Mouse (Mus musculus) limb, embryonic 12.5 days (tissue): Measurements from ENCODE around the gene Trpt1. TPM values are rescaled to one million over a fixed set of nuclear protein-coding genes. Genes with fewer than 3 reads are reported as not detected.
"Not testable (repeated sequence)": the region's sequence is repeated elsewhere in the genome, so short reads cannot be mapped to it uniquely, and the experiment has no call there.

Experiments
- ATAC-seq: fragments of 200-750 bp; cut with Nextera tagmentation; 2 replicates; pipeline ENCODE4 v1.8.0; 2017; ENCODE audit warnings: low read depth, moderate TSS enrichment; ENCODE audit not compliant: insufficient number of reproducible peaks, insufficient read depth, low FRiP score, low TSS enrichment
- H3K27ac ChIP-seq: fragments of 300-500 bp; sonication (generic); 2 replicates; pipeline ENCODE4 v1.5.1; 2016; ENCODE audit warnings: mild to moderate bottlenecking, moderate library complexity
- H3K27me3 ChIP-seq: fragments of 300-500 bp; sonication (generic); 2 replicates; pipeline ENCODE4 v1.6.1; 2016; ENCODE audit warnings: mild to moderate bottlenecking, moderate library complexity
- H3K36me3 ChIP-seq: fragments of 300-500 bp; sonication (generic); 2 replicates; pipeline ENCODE4 v1.6.1; 2016; ENCODE audit warnings: mild to moderate bottlenecking, moderate library complexity
- H3K4me1 ChIP-seq: fragments of 300-500 bp; sonication (generic); replicated peaks from 2 replicates; pipeline ENCODE4 v1.6.1; 2016
- H3K4me2 ChIP-seq: fragments of 300-500 bp; sonication (generic); 2 replicates; pipeline ENCODE4 v1.6.1; 2016; ENCODE audit warnings: mild to moderate bottlenecking, moderate library complexity
- H3K4me3 ChIP-seq: fragments of 300-500 bp; sonication (generic); replicated peaks from 2 replicates; pipeline ENCODE4 v1.5.1; 2016; ENCODE audit warnings: mild to moderate bottlenecking
- H3K9ac ChIP-seq: fragments of 300-500 bp; sonication (generic); replicated peaks from 2 replicates; pipeline ENCODE4 v1.6.1; 2016; ENCODE audit warnings: mild to moderate bottlenecking, moderate library complexity
- H3K9me3 ChIP-seq: fragments of 300-500 bp; sonication (generic); 2 replicates; pipeline ENCODE4 v1.6.1; 2016; ENCODE audit warnings: mild to moderate bottlenecking, moderate library complexity
- WGBS: fragments of 180-500 bp; shearing (Covaris S2); methylation state at CpG from one replicate; pipeline ENCODE4 v1.1.7; 2016; 5-methylcytosine and 5-hydroxymethylcytosine counted together
- polyA plus RNA-seq: library from polyadenylated mRNA; unstranded; fragments of >200 nt; fragmentation: Nextera tagmentation; extraction: Ambion mirVana; gene quantifications from 2 replicates; pipeline ENCODE4 v1.2.1, GENCODE M21; 2016

Trpt1 gene
- polyA plus RNA-seq, 1 experiment from 2014 or later: 11.0 TPM

DNA sequence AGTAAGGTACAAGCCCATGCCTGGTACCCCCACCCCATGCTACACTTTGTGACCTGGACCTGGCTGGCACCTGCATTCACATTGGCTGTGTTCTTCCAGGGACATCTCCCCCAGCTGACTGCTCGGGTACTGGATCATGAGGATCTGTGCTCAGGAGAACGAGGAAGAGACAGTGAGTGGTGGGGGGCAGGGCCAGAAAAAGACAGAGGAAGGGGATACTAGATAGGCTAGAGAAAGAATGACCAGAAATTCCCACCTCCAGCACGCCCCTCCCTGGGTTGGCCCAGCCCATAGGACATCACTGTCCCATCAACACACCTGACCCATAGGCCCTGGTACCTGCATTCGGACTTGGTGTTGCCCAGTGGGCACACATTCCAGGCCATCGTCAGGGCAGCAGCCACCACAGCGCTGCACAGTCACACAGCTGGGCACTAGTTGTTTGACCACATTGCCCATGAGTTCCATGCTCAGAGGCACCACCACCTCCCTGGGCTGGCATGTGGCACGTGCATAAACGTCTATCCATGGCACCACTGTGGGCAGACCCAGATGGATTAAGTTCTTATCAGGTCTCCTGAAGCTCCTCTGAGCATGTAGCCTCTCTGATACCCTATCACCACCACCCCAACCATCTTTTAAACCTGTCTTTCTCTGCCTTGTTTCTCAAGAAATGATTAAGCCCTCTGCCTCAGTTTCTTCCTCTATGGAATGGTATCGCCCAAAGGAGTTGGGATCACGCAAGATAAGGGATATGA, 9.8 kb upstream of the Trpt1 start:
- peaks cover 23% of the 10 kb centered on the region for H3K4me1 ChIP-seq
- H3K4me3 ChIP-seq: peak overlapping the region; percentile 95
- peaks cover 42% of the 10 kb centered on the region for H3K36me3 ChIP-seq
- no peaks in the 10 kb centered on the region for H3K27me3 ChIP-seq
- H3K4me2 ChIP-seq: peak overlapping the region; percentile 91
- H3K9ac ChIP-seq: peak overlapping the region; percentile 96
- no peaks in the 10 kb centered on the region for H3K9me3 ChIP-seq
- H3K27ac ChIP-seq: peak overlapping the region; percentile 89; the same call in 1 of the 2 replicates
- 79% methylated on average over 10 of the region's 10 CpGs for WGBS
- ATAC-seq: no peak

GRCm38 (mm10) chr19:6987061-6987903, 8.6 kb upstream of the Trpt1 start, which contains the start of gene Vegfb:
Gene Vegfb, minus strand, starts transcription at chr19:6987651.
- H3K9ac ChIP-seq: peak within 1 kb of the TSS; percentile 96
- H3K4me3 ChIP-seq: peak within 1 kb of the TSS; percentile 95
- H3K27me3 ChIP-seq: no peaks in the 10 kb centered on the region
- H3K4me1 ChIP-seq: peaks cover 27% of the 10 kb centered on the region
- peaks cover 35% of the 10 kb centered on the region for H3K36me3 ChIP-seq
- H3K9me3 ChIP-seq: no peaks in the 10 kb centered on the region
- peak; percentile 27; the same call in 1 of the 2 replicates for ATAC-seq
- under 1% methylated on average over 64 of the region's 85 CpGs for WGBS
- H3K27ac ChIP-seq: peak within 1 kb of the TSS; percentile 89
- peak within 1 kb of the TSS; percentile 91 for H3K4me2 ChIP-seq

DNA sequence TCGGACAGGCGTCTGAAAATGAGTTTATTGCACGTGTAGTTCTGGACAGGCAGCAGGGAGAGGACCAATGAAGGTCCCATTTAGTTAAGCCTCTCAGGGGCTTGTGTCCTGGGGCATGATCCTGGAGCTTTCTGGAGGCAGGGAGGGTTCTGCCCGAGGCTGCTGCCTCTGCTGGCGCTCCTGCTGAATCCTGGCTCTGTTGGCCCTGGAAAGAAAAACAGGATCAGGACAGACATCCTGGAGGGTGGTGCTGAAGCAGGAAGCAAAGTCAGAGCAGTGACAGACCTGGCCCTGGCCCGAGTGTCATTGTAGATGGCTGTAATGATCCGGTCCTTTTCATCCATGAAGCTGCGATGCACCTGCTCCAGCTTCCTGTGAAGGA, 8.0 kb upstream of the Trpt1 start:
- peaks cover 29% of the 10 kb centered on the region for H3K4me1 ChIP-seq
- ATAC-seq: no peak
- H3K9me3 ChIP-seq: no peaks in the 10 kb centered on the region
- H3K9ac ChIP-seq: peak overlapping the region; percentile 96
- WGBS: 7% methylated on average over 8 of the region's 8 CpGs
- no peaks in the 10 kb centered on the region for H3K27me3 ChIP-seq
- H3K27ac ChIP-seq: peak overlapping the region; percentile 89
- peak overlapping the region; percentile 95 for H3K4me3 ChIP-seq
- peak overlapping the region; percentile 91 for H3K4me2 ChIP-seq
- H3K36me3 ChIP-seq: peaks cover 30% of the 10 kb centered on the region

DNA sequence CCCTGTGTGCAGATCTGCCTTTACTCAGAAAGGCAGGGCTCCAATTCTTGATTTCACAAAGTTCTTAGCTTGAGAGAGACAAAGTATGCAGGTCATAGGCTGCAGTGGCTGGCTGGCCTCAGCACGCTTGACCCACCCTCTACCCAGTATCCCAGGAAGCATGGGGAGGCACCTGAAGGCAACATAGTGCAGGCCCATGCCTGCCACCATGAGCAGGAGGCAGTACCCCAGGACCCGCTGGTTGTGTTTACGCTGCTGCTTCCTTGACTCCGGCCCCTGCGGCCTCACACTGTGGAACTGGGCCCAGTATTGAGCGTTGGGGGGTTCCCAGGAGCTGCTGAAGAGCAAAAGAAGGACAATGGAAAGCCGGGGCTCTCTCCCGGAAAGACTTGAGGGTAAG, 6.7 kb upstream of the Trpt1 start:
- Histone ChIP-seq H3K4me1 (peaks cover 38% of the 10 kb centered on the region), H3K36me3 (peaks cover 19% of the 10 kb centered on the region), H3K9me3 (no peaks in the 10 kb centered on the region), H3K27me3 (no peaks in the 10 kb centered on the region), H3K9ac (no peak overlapping the region), H3K4me2 (no peak overlapping the region), H3K27ac (no peak overlapping the region), H3K4me3 (no peak overlapping the region)
- no peak for ATAC-seq
- 93% methylated on average over 8 of the region's 8 CpGs for WGBS

GRCm38 (mm10) chr19:6990712-6991111, 5.2 kb upstream of the Trpt1 start:
- H3K9ac ChIP-seq: no peak overlapping the region
- H3K4me1 ChIP-seq: peaks cover 52% of the 10 kb centered on the region
- no peak overlapping the region for H3K4me2 ChIP-seq
- no peaks in the 10 kb centered on the region for H3K27me3 ChIP-seq
- no peak overlapping the region for H3K4me3 ChIP-seq
- no peaks in the 10 kb centered on the region for H3K9me3 ChIP-seq
- WGBS: 90% methylated on average over 6 of the region's 6 CpGs
- no peak overlapping the region for H3K27ac ChIP-seq
- H3K36me3 ChIP-seq: peaks cover 8% of the 10 kb centered on the region; the same call in 1 of the 2 replicates
- ATAC-seq: no peak

DNA sequence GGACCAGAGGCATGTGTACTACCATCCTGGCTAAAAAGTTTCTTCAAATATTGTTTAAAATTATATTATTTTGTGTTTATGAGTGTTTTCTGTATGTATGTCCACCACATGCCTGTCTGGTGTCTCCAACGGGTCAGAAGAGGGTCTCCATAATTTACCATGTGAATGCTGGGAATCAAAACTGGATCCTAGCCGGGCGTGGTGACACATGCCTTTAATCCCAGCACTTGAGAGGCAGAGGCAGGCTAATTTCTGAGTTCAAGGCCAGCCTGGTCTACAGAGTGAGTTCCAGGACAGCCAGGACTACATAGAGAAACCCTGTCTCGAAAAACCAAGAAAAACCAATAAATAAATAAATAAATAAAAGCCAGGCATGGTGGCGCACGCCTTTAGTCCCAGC, 4.8 kb upstream of the Trpt1 start:
- peaks cover 49% of the 10 kb centered on the region for H3K4me1 ChIP-seq
- not testable (repeated sequence) for H3K36me3 ChIP-seq, ATAC-seq, H3K9me3 ChIP-seq, H3K4me3 ChIP-seq, H3K27me3 ChIP-seq, H3K27ac ChIP-seq, H3K4me2 ChIP-seq, H3K9ac ChIP-seq
- 92% methylated on average over 6 of the region's 6 CpGs for WGBS

DNA sequence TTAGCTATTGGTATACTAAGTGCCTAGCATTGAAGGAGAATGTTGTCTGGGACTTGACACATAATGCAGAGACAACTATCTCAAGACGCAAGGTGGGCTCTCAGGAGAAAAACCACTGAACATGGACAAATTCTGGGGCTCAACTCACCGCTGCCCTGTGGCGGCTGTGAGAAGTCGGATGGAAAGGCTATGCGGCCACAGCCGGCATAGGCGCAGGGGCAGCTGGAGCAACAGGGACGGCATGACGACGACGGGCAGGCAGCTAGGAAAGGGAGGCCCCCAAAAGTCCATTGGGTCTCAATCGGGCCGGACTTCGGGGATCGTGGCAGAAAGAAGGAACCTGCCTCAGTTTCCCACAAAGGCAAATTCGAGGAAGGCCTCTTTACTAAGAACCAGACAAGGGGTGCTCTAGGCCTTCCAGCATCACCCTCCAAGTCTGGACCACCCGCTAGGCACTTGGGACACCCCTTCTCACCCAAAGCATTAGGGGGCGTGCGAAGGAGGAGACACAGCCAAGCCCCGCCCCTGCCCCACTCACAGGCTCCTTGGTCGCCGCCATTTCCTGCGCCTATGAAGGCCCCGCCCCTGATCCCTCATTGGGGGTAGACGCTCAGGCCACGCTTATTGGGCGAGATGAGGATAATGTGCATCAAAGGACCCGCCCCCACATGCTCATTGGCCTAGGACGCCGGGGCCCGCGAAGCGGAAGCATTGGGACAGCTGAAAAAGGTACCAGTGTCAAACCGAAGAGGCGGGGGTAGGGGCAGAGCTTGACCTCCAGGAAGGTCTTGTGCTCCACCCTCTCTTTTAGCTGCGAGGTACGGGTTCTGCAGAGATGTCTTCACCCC, 3.7 kb upstream of the Trpt1 start, which contains the start of gene Dnajc4:
Gene Dnajc4, minus strand, starts transcription at position 562 of the 848 bp plus-strand sequence.
- H3K4me3 ChIP-seq: peak within 1 kb of the TSS; percentile 53
- H3K27me3 ChIP-seq: no peaks in the 10 kb centered on the region
- peaks cover 52% of the 10 kb centered on the region for H3K4me1 ChIP-seq
- peaks cover 5% of the 10 kb centered on the region; the same call in 1 of the 2 replicates for H3K36me3 ChIP-seq
- H3K4me2 ChIP-seq: peak within 1 kb of the TSS; percentile 92
- H3K9me3 ChIP-seq: no peaks in the 10 kb centered on the region
- H3K9ac ChIP-seq: peak within 1 kb of the TSS; percentile 68
- H3K27ac ChIP-seq: peak within 1 kb of the TSS; percentile 75
- WGBS: 2% methylated on average over 37 of the region's 37 CpGs
- peak; percentile 91 for ATAC-seq

DNA sequence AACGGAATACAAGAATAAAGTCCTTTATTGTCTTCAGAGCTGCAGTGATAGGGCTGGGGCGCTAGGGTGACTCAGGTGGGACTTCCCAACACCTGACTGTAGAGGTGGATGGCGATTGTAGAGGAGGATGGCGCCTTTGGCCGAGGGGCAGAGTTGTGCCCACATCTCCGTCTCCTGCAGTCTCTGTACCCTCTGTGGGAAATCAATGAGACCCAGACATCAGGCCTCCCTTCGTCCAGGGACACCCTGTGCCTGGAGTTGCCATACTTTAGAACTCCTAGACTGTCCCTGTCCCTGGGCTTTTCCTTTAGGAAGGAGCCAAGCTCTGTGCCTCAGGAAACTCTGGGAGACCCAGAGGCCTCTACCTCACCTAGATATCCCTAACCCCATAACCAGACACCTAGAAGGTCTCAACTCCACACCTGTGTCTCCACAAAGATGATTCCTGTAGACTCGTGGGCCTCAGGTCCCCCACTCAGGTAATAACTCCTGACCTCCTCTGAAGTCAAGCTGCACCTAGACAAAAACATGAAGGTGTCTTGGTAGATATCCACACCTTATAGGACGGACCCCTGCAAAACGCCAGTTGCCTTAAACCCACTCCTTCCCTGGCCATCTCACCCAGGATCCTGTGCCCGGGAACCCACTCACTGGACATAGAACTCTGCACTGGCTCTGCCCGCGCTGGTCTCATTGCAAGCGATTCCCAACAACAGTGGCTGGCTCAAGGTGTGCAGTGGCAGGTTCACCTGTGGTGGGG, 2.7 kb upstream of the Trpt1 start:
- peak overlapping the region; percentile 60 for H3K9ac ChIP-seq
- no peaks in the 10 kb centered on the region for H3K9me3 ChIP-seq
- H3K4me2 ChIP-seq: peak overlapping the region; percentile 92
- 62% methylated on average over 14 of the region's 14 CpGs for WGBS
- H3K36me3 ChIP-seq: peaks cover 9% of the 10 kb centered on the region
- no peaks in the 10 kb centered on the region for H3K27me3 ChIP-seq
- peak overlapping the region; percentile 75 for H3K27ac ChIP-seq
- ATAC-seq: no peak; the same call in 1 of the 2 replicates
- H3K4me3 ChIP-seq: peak overlapping the region; percentile 53
- peaks cover 49% of the 10 kb centered on the region for H3K4me1 ChIP-seq

DNA sequence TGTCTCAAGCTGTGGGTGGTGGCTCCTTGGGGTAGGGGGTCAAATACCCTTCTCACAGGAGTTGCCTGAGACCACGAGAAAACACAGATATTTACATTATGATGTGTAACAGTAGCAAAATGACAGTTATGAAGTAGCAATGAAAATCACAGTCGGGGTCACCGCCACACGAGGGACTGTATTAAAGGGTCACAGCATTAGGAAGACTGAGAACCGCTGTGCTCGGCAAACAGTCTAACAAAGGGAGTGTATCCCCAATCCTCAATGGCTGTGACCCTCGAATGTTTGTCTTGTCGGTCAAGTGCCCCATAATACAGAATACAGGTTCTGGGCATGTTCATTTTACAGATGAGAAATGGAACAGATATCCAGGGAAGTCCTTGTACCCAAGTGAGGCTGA, 1.9 kb upstream of the Trpt1 start:
- ATAC-seq: no peak
- no peak overlapping the region; the same call in 1 of the 2 replicates for H3K4me2 ChIP-seq
- 90% methylated on average over 8 of the region's 8 CpGs for WGBS
- no peak overlapping the region for H3K27ac ChIP-seq
- H3K4me3 ChIP-seq: no peak overlapping the region
- peaks cover 17% of the 10 kb centered on the region for H3K36me3 ChIP-seq
- no peaks in the 10 kb centered on the region for H3K27me3 ChIP-seq
- peaks cover 47% of the 10 kb centered on the region for H3K4me1 ChIP-seq
- H3K9me3 ChIP-seq: no peaks in the 10 kb centered on the region
- H3K9ac ChIP-seq: no peak overlapping the region

GRCm38 (mm10) chr19:6994489-6994888, 1.4 kb upstream of the Trpt1 start:
- WGBS: 85% methylated on average over 8 of the region's 8 CpGs
- H3K4me1 ChIP-seq: peaks cover 47% of the 10 kb centered on the region
- peaks cover 18% of the 10 kb centered on the region for H3K36me3 ChIP-seq
- H3K27ac ChIP-seq: no peak overlapping the region
- H3K9me3 ChIP-seq: no peaks in the 10 kb centered on the region
- H3K4me3 ChIP-seq: no peak overlapping the region; the same call in 1 of the 2 replicates
- H3K9ac ChIP-seq: no peak overlapping the region
- ATAC-seq: no peak
- no peaks in the 10 kb centered on the region for H3K27me3 ChIP-seq
- H3K4me2 ChIP-seq: peak overlapping the region; percentile 86
